Mouse (Mus musculus) stomach, embryonic 16.5 days (tissue): ENCODE measurements around the gene Rora. TPM values are rescaled to one million over a fixed set of nuclear protein-coding genes. Genes with fewer than 3 reads are reported as not detected.

Experiments used
- ATAC-seq: fragments of 200-750 bp; cut with Nextera tagmentation; 2 replicates; pipeline ENCODE4 v1.8.0; 2017; ENCODE audit warnings: moderate number of reproducible peaks, moderate TSS enrichment; ENCODE audit not compliant: insufficient read depth, low FRiP score
- H3K27ac ChIP-seq: fragments of 300-500 bp; sonication (generic); 2 replicates; pipeline ENCODE4 v1.5.1; 2014; ENCODE audit warnings: low read length
- H3K27me3 ChIP-seq: fragments of 300-500 bp; sonication (generic); 2 replicates; pipeline ENCODE4 v1.6.1; 2014; ENCODE audit warnings: low read length, control low read depth, mixed read lengths; ENCODE audit not compliant: control insufficient read depth, insufficient read depth
- H3K36me3 ChIP-seq: fragments of 300-500 bp; sonication (generic); 2 replicates; pipeline ENCODE4 v1.6.1; 2014; ENCODE audit warnings: low read length; ENCODE audit not compliant: control insufficient read depth, insufficient read depth
- H3K4me1 ChIP-seq: fragments of 300-500 bp; sonication (generic); 2 replicates; pipeline ENCODE4 v1.6.1; 2014; ENCODE audit warnings: low read length, control low read depth, mixed read lengths; ENCODE audit not compliant: control insufficient read depth, insufficient read depth
- H3K4me2 ChIP-seq: fragments of 300-500 bp; sonication (generic); 2 replicates; pipeline ENCODE4 v1.6.1; 2014; ENCODE audit warnings: low read depth, low read length, mixed read lengths
- H3K4me3 ChIP-seq: fragments of 300-500 bp; sonication (generic); replicated peaks from 2 replicates; pipeline ENCODE4 v1.5.1; 2014; ENCODE audit warnings: mild to moderate bottlenecking, low read length
- H3K9ac ChIP-seq: fragments of 300-500 bp; sonication (generic); 2 replicates; pipeline ENCODE4 v1.6.1; 2014; ENCODE audit warnings: low read length
- H3K9me3 ChIP-seq: fragments of 300-500 bp; sonication (generic); replicated peaks from 2 replicates; pipeline ENCODE4 v1.6.1; 2016; ENCODE audit warnings: low read length, control low read depth; ENCODE audit not compliant: control insufficient read depth
- WGBS: fragments of 180-500 bp; shearing (Covaris S2); extraction: QIAGEN DNeasy Blood & Tissue Kit; methylation state at CpG from one replicate; pipeline ENCODE4 v1.1.7; 2014; 5-methylcytosine and 5-hydroxymethylcytosine counted together
- polyA plus RNA-seq: library from polyadenylated mRNA; unstranded; fragments of >200 nt; fragmentation: Nextera tagmentation; extraction: Ambion mirVana; gene quantifications from 2 replicates; pipeline ENCODE4 v1.2.1, GENCODE M21; 2015

The Rora gene
- polyA plus RNA-seq, 1 experiment from 2014 or later = 8.4 TPM

DNA sequence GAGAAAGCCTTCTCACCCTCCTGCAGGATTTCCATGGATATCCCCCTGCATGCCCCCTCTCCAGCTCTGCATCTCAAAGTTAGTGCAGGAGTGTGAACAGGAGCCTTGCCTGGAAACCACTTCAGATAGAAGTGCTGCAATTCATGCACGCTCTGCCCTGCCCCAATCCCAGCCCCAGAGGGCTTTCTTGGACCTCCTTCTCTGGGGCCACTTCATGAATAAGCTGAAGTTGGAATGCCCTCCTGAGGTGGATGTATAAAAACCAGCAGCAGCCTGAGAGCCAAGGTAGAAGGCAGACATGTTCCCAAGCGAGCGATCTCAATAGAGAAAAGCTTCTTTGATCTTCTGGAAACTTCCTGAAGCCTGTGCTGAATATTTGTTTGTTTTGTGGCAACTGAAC lies 572.8 kb downstream of the Rora start:
- H3K36me3 ChIP-seq = no peaks in the 10 kb centered on the region
- ATAC-seq = no peak
- no peak overlapping the region for H3K9ac ChIP-seq
- no peak overlapping the region for H3K27ac ChIP-seq
- H3K4me1 ChIP-seq = no peaks in the 10 kb centered on the region
- H3K4me3 ChIP-seq = no peak overlapping the region
- H3K27me3 ChIP-seq = no peaks in the 10 kb centered on the region
- no peak overlapping the region for H3K4me2 ChIP-seq
- 62% methylated on average over 3 of the region's 3 CpGs for WGBS
- H3K9me3 ChIP-seq = no peaks in the 10 kb centered on the region

DNA sequence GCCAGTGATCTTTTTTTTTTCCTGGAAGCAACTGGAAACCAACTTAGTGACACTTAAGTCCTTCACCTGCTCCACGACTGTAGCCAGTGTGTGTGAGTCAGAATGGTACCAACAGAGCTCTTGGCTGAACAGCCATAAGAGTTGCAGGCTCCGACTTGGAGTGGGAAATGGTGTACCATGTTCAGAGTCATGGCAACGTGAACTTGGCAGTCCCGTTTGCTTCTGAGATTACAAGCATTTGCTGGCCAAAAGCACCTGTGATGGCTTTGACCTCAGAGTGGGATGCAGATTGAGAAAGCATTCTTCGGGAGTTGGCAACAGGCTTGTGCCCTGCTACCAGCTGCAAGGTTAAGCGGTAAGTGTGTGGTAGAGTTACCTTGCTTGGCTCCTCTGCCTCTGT lies 574.2 kb downstream of the Rora start:
- Histone ChIP-seq H3K9ac (no peak overlapping the region), H3K4me1 (no peaks in the 10 kb centered on the region), H3K27ac (no peak overlapping the region), H3K4me3 (no peak overlapping the region), H3K36me3 (no peaks in the 10 kb centered on the region), H3K4me2 (no peak overlapping the region), H3K9me3 (no peaks in the 10 kb centered on the region), H3K27me3 (no peaks in the 10 kb centered on the region)
- no peak for ATAC-seq
- 88% methylated on average over 6 of the region's 6 CpGs for WGBS

DNA sequence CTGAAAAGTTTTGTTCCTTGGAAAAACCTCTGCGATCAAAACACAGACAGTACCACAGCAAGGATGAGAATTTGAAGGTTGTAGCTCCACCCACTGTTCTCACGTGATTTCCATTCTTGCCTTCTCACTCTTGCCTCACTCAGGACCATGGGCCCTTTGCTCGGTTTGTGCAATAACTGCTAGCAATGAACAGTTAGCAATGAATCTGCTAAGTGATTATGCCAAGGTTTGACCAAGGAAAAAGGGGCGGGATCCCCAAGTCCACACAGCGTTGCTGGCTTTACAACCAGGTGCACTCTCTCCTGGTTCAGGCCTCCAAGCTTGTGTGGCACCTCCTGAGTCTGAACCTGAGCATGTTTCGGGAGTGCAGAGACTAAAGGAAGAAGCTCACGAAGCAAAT lies 576.3 kb downstream of the Rora start:
- no peaks in the 10 kb centered on the region for H3K27me3 ChIP-seq
- no peak for ATAC-seq
- no peak overlapping the region for H3K4me3 ChIP-seq
- H3K27ac ChIP-seq = no peak overlapping the region
- H3K9ac ChIP-seq = no peak overlapping the region
- H3K9me3 ChIP-seq = no peaks in the 10 kb centered on the region
- no peaks in the 10 kb centered on the region for H3K36me3 ChIP-seq
- no peak overlapping the region for H3K4me2 ChIP-seq
- 81% methylated on average over 7 of the region's 7 CpGs for WGBS
- H3K4me1 ChIP-seq = no peaks in the 10 kb centered on the region

DNA sequence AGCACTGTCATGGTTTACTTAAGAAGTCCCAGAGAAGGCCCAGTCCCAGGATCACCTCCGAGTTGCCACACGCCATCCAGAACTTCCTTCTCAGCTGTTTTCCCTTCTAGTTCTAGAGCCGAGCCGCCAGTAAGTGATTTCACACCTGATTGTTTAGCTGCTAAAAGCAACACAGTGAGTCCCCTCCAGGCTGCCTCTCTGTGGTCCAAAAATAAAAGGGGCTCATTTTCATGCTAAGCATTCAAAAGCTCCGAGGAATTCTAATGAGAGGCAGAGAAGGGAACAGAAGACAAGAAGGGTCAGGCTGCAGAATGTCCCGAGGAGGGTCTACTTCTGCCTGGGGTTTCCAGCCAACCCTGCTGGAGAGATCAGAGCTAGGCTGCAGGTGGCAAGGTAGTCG lies 580.9 kb downstream of the Rora start:
- H3K9ac ChIP-seq = no peak overlapping the region
- WGBS = 51% methylated on average over 7 of the region's 7 CpGs
- no peak overlapping the region for H3K27ac ChIP-seq
- no peaks in the 10 kb centered on the region for H3K36me3 ChIP-seq
- H3K27me3 ChIP-seq = no peaks in the 10 kb centered on the region
- ATAC-seq = no peak
- no peak overlapping the region for H3K4me3 ChIP-seq
- H3K9me3 ChIP-seq = no peaks in the 10 kb centered on the region
- H3K4me2 ChIP-seq = no peak overlapping the region
- H3K4me1 ChIP-seq = no peaks in the 10 kb centered on the region

DNA sequence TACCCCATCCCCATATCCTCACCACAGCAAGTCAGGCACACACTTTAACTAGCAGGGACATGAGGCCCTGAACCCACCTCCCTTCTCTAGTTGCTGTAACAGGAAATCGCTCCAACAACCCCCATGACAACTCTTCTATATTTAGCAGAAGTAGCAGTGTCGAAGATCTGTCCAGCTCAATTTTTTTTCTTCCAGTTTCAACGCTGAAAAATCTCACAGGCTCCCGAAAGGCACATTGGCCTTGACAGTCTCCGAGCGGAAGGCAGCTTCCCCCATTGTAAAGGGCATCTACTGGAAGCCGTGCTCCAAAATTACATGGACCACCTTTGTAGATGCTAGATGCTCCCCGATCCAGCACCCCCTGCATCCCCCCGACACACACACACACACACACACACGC lies 583.7 kb downstream of the Rora start:
- no peak overlapping the region for H3K27ac ChIP-seq
- no peaks in the 10 kb centered on the region for H3K36me3 ChIP-seq
- no peak overlapping the region for H3K9ac ChIP-seq
- no peaks in the 10 kb centered on the region for H3K4me1 ChIP-seq
- 57% methylated on average over 10 of the region's 10 CpGs for WGBS
- no peak overlapping the region for H3K4me3 ChIP-seq
- no peaks in the 10 kb centered on the region for H3K9me3 ChIP-seq
- H3K4me2 ChIP-seq = no peak overlapping the region
- H3K27me3 ChIP-seq = no peaks in the 10 kb centered on the region
- ATAC-seq = no peak

DNA sequence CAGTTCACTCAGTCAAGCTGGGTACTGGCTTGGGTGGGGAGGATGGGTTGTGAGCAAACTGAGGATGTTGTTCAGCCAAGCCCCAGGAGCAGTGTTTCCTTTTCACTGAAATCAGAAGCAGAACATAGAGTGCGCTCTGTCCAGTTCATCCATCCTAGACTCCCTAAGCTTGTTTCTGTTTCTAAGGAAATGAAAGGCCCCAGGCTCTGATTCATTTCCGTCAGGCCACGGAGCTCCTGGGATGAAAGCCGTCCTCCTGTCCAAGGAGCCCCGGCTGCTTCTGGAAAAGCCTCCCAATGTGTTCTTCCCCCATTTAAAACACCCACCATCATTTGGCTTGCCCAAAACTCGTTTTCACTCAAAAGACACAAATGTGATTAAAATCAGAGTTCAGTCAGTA lies 589.0 kb downstream of the Rora start:
- Histone ChIP-seq H3K4me1 (no peaks in the 10 kb centered on the region), H3K9ac (no peak overlapping the region), H3K36me3 (no peaks in the 10 kb centered on the region), H3K27me3 (no peaks in the 10 kb centered on the region), H3K27ac (no peak overlapping the region), H3K4me3 (no peak overlapping the region), H3K9me3 (no peaks in the 10 kb centered on the region), H3K4me2 (no peak overlapping the region)
- 58% methylated on average over 6 of the region's 6 CpGs for WGBS
- no peak for ATAC-seq

DNA sequence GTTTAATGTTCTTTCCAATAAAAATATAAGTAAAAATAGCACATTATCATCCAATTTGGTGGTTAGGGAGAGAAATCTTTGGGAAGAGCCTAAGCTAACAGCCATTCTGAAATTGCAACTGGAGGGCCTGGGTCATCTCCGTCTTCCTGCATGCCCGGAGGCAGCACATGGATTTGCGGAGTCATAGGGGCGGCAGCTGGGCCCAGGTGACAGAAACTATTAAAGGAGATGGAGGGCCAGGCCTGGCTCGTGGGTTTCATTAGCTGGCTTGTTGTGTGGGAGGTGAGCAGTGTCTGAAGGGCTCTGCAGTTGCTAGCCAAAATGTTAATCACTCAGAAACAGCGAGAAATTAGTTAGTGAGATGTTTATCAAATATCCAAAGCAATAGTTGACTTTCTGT lies 590.0 kb downstream of the Rora start:
- Histone ChIP-seq H3K27ac (no peak overlapping the region), H3K9me3 (no peaks in the 10 kb centered on the region), H3K36me3 (no peaks in the 10 kb centered on the region), H3K4me2 (no peak overlapping the region), H3K9ac (no peak overlapping the region), H3K4me3 (no peak overlapping the region), H3K27me3 (no peaks in the 10 kb centered on the region), H3K4me1 (no peaks in the 10 kb centered on the region)
- ATAC-seq = no peak
- WGBS = 31% methylated on average over 6 of the region's 6 CpGs

DNA sequence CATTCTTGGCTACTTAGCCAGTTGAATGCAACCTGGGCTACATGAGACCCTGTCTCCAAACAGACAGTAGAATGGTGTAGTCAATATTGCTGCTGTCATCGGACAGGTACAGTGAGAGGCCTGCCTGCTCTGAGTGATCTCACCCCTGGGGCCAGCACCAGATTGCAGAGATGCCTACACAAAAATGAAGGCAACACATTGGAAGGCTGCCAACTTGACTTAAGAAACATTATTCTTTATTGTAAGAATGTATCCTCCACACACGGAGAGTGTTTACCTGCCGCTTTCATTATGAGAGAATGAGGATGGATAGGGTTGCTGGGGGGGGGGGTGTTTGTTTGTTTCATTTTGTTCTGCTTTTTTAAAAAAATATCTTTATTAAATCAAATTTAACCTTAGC lies 592.6 kb downstream of the Rora start:
- no peaks in the 10 kb centered on the region for H3K36me3 ChIP-seq
- H3K9me3 ChIP-seq = no peaks in the 10 kb centered on the region
- no peak overlapping the region for H3K4me2 ChIP-seq
- WGBS = 50% methylated on average over 3 of the region's 3 CpGs
- H3K4me3 ChIP-seq = no peak overlapping the region
- no peak overlapping the region for H3K27ac ChIP-seq
- no peak for ATAC-seq
- H3K4me1 ChIP-seq = no peaks in the 10 kb centered on the region
- H3K9ac ChIP-seq = no peak overlapping the region
- no peaks in the 10 kb centered on the region for H3K27me3 ChIP-seq

DNA sequence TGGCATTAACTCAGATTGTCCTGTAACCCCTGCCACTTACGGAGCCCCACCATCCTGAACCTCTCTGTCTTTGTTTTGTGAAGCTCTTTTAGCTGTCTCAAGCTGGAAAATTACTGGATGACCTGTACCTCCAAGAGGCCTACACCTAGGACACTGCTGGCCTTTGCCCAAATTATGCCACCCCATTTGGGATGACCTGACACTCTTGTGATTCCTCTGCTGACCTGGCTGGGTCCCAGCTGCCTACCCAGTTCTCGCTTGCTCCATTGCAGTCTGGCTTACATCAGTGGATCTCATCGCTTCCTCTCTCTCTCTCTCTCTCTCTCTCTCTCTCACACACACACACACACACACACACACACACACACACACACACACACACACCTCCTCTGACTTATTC lies 596.0 kb downstream of the Rora start:
- H3K4me1 ChIP-seq = no peaks in the 10 kb centered on the region
- WGBS = 98% methylated on average over 3 of the region's 3 CpGs
- no peak overlapping the region for H3K9ac ChIP-seq
- ATAC-seq = no peak
- no peaks in the 10 kb centered on the region for H3K9me3 ChIP-seq
- H3K27ac ChIP-seq = no peak overlapping the region
- no peak overlapping the region for H3K4me3 ChIP-seq
- no peaks in the 10 kb centered on the region for H3K27me3 ChIP-seq
- H3K36me3 ChIP-seq = no peaks in the 10 kb centered on the region
- H3K4me2 ChIP-seq = no peak overlapping the region

DNA sequence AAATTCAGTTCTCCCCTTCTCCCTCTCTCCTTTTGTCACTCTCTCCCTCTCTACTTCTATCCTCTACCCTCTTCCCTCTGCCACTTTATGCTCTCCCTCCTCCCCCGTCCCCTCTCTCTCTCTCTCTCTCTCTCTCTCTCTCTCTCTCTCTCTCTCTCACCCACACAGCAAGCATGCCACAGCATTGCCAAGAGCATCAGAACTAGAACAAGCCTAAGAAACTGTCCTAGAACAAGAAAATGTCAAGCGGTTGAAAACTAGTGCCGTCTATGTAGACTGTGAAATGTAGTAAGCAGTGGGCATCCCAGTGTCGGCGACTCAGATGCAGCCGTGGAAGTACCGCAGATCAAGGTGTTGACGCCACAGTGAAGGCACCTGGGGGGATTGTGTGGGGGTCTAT lies 596.7 kb downstream of the Rora start:
- Histone ChIP-seq H3K4me2 (no peak overlapping the region), H3K4me3 (no peak overlapping the region), H3K27ac (no peak overlapping the region), H3K9me3 (no peaks in the 10 kb centered on the region), H3K36me3 (no peaks in the 10 kb centered on the region), H3K4me1 (no peaks in the 10 kb centered on the region), H3K9ac (no peak overlapping the region), H3K27me3 (no peaks in the 10 kb centered on the region)
- ATAC-seq = no peak
- 91% methylated on average over 8 of the region's 8 CpGs for WGBS
